Mouse (Mus musculus): ENCODE measurements at regions not wholly inside any gene's neighbourhood (a gene's known extent, or its start where the extent isn't known, plus 50 kb on each side); places are given as distances from the start of the nearest gene placed in this dataset.

- no peak for DNase-seq (ENCODE audit: low read depth)
Measured at GRCm38 (mm10) chr14:99366281-99366987, 67.9 kb downstream of the Klf5 start.

DNA sequence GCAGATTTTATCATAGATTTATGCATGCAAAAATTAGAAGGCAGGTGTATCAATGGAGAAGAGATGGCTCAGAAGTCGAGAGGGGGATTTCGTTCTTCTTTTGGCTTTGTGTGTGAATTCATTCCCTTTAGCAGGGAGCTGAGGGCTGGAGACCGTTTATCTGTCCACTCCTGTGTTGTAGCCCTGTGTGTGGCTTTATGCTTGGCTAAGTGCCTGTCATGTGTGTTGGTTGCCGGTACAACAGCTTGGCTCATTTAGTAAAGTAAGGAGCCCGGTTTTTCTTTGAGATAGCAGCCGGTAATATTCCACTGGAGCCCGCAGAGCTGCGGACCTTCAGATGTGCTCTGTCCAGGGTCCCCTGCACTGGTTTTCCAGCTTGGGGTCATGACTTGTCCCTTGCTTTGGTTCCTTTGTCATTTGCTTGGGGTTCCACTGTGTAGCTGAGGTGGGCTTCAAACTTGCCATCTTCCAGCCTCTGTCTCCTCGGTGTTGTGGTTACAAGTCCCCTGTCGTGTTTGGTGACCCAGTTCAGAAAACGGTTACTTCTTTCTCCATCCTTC is 68.6 kb downstream of the Klf5 start:
- DNase-seq (ENCODE audit: low read depth), result no peak

DNA sequence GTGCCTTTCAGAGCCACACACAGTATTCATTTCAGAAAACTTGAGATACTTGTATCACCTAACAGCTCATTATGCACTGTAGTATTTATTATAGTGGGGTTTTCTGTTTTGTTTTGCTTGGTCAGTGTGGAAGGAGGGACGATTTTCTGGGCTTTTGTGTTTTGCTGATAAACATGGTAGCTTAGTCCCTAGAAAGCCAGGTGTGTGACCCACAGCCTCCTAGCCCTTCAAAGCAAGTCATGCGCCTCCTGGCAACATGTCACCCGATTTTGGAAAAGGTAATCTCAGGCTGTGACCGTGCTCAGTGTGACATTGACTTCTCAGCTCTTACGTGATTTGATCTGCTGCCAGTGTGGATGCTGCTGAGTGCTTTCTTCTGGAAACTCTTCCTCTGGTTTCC is 70.9 kb downstream of the Klf5 start:
- no peak for DNase-seq (ENCODE audit: low read depth)

GRCm38 (mm10) chr14:99373682-99374081 is 75.2 kb downstream of the Klf5 start:
- no peak for DNase-seq (ENCODE audit: low read depth)

GRCm38 (mm10) chr14:99375040-99375610 is 76.6 kb downstream of the Klf5 start:
- DNase-seq (ENCODE audit: low read depth), result no peak

GRCm38 (mm10) chr14:99376652-99377502 is 78.4 kb downstream of the Klf5 start:
- no peak for DNase-seq (ENCODE audit: low read depth)

DNA sequence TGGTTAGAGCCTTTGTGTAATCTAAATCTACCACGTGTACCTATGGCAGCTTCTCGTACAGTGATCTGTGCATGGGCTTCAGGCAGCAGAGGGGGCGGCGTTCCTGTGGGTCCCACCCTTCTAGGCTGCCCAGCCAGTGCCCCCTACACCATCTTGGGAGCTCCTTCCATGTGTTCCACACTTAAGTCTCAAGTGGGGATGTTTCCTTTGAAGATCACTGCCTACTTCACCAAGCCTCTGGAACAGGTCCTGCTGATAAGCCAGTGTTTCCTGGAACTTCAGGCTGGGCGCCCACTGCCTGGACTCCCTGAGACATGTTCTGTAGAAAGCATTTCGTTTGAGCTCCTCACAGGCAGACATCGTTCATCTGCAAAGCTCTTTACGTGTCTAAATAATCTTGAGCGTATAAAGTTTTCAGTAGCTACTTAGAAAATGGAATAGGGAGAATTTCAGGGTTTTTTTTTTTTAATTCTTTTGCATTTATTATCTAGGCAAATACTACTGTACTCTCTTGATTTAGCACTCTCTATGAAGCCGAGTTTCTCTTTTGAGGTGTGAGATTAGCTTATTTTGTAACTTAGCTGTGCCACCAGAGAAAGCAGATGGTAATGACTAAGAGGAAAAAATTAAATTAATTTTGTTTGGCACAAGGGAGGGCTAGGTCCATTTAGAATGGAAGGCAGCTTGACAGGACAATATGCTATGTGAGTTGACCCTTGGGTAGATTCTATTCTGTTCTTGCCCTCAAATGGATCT is 82.9 kb downstream of the Klf5 start:
- DNase-seq (ENCODE audit: low read depth), result no peak

DNA sequence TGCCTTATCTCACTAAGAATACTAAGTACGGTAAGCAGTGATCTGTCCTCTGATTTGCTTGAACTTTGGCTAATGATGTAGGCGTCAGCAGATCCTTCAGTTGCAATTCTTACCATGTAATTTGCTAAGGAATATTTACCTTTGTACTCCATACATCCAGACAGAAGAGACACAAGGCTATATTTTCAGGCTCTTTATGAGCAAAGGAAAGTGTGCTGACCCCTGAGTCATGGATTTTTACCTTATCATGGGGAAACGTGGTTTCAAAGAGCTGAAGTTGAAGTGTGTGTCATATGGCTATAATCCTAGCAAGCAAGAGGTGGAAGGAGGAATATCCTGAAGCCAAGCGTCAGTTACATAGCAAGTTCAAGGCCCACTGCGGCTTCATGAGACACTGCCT is 83.6 kb downstream of the Klf5 start:
- no peak for DNase-seq (ENCODE audit: low read depth)

DNA sequence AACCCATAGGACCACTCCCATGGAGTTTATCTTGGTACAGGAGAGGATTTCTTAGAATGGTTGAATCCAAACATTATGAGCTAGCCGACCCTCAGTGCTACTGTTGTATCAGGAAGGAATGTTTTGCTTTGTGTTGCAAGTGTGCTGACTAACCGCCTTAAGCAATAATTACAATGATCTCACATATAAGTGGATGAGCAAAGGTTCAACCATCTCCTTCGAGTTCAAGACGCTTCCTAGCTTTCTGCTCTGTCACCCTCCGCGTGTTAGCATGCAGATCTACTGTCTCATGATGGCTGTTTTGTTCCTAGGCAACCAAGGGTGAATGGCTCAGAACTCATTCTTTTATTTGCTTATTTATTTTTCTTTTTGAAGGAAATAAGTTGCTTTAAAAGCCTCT is 84.7 kb downstream of the Klf5 start:
- DNase-seq (ENCODE audit: low read depth), result no peak

DNA sequence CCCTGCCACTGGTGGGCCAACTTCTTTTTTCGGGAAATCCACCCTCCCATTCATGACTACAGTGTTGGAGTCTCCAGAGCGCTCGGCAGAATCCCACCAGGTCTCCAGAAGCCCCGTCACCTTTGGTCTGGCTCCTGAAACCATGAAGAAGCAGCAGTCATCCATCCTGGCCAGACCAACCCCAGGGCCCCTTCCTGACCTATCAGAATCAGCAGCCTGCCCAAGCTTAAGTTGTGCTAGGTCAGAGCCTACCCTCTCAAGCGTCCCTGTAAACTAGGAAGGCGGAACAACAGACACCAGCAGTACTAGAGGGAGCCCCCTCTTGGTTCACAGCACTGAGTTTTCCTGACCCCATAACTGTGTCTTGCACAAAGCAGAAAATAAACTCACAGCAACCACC is 89.1 kb downstream of the Klf5 start:
- no peak for DNase-seq (ENCODE audit: low read depth)

DNA sequence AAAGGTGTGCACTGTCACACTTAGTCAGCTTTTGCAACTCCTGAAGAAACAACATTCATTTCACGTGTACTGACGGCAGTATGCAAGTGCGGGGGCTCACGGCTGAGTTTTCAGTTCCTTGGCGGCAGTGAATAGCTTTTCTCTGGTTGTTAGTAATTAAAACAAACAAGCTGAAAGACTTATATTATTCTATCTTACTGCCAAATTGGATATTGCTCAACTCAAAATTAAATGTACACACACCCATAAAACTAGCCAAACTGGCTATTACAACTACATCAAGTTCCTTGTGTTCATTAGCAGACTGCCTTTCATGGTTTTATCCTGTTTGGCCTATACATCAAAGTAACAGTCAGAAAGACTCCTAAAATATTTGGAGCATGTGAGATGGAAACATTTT is 90.8 kb downstream of the Klf5 start:
- DNase-seq (ENCODE audit: low read depth), result peak; percentile 88

GRCm38 (mm10) chr14:99391700-99392099 is 93.2 kb downstream of the Klf5 start:
- DNase-seq (ENCODE audit: low read depth), result peak; percentile 52

DNA sequence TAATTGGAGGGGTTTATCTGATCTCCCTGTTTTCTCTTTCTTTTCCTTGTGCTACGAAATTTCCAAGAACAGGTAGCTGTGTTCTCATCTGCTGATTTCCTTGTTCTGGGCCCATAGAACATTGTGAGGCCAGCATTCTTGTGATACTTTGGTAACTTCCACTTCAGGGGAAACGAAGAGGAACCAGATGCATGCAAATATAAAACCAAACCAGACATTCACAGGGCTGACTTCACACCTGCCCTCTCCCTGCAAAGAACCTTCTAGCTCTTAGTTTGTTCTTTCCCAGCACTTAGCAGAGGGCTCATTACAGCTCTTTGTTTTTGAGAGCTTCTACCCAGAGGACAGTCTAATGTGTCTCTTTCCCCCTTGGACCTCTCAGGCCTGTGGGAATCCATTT is 94.3 kb downstream of the Klf5 start:
- no peak for DNase-seq (ENCODE audit: low read depth)

DNA sequence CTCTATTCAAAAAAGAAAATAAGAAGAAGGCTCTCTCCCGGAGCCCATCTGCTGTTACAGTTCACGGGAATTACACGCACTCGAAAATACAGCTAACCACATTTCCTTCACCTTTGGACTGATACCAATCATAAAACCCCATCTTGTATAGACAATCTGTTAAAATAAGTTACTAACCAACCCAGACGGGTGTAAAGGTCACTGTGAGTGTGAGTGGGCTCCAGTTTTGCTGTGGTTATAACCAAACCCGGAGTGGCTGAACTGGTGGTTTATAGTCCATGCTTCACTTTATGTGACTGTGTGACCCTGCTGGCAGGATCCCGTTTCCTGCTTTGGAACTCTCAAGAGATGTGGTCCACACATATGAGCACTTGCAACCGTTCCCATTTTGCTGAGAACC is 95.1 kb downstream of the Klf5 start:
- no peak for DNase-seq (ENCODE audit: low read depth)

DNA sequence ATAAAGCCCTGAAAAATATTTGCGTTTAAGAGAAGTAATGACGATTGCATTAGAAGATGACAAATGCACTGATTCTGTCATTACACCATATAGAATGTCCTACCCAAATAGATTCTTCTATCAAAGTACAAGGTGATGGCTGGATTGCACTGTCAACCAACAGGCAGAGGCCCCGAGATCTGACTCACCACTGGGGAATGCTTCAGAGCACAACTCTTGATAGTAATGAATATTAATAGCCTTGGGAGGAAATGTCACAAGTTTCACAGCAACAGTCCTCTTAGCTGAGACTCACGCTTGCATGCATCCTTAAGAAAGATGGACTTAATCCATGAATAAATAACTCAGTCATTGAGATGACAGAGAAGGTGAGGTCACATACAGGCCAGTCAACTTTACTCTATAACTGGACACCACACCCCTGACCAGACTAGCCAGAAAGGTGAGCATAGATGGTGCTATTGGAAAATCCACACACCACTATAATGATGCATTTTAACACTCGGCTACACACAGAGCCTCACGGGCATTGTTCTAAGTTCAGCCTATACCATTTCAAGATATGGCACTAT is 104.8 kb downstream of the Klf5 start:
- no peak for DNase-seq (ENCODE audit: low read depth)

DNA sequence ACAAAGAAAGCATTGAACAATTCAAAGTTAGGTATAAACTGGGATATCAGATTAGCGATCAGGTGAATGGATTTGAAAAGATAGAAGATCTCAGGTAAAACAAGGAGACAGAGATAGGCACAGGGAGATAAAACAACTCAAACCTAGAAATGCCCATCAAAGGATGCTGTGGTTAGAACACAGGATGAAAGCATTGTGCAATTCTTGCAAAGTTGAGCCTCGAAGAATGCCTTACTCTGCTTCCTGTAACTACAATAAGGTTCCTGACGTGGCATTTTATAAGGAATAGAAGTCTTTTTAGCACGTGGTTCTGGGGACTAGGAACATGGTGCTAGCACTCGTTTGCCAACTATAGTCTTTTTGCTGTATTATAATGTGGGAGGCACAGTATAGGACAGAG is 106.7 kb downstream of the Klf5 start:
- DNase-seq (ENCODE audit: low read depth), result no peak

DNA sequence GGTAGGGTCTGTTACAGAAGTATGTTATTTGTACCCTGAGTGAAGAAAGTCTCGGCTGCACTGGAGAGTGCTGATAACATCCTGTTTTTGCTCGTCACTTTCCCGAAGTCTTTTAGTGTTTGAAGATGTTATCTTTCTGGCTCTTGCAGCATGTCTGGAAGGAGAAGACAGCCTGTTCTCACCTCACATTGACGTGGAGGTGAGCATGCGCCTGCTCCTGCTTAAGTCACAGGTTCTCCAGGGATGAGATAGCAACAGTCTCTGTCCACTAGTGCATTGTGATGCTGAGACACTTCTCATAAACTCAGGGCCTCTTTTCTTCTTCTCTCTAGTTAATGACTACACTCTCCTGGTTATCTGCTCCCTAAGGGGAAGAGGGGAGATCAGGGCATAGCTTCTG is 113.3 kb downstream of the Klf5 start:
- DNase-seq (ENCODE audit: low read depth), result no peak

- DNase-seq (ENCODE audit: low read depth), result no peak
Measured at GRCm38 (mm10) chr14:99416169-99416568, 117.7 kb downstream of the Klf5 start.

GRCm38 (mm10) chr14:99418970-99419369 is 120.5 kb downstream of the Klf5 start:
- no peak for DNase-seq (ENCODE audit: low read depth)

- no peak for DNase-seq (ENCODE audit: low read depth)
Measured at GRCm38 (mm10) chr14:99423334-99423733, 124.8 kb downstream of the Klf5 start.

GRCm38 (mm10) chr14:99427049-99427448 is 128.6 kb downstream of the Klf5 start:
- no peak for DNase-seq (ENCODE audit: low read depth)

GRCm38 (mm10) chr14:99430323-99430722 is 131.8 kb downstream of the Klf5 start:
- peak; percentile 54 for DNase-seq (ENCODE audit: low read depth)

Data from gonadal fat pad, adult 2 months (tissue).